Mouse (Mus musculus): ENCODE data around the gene Myo10. TPM values are rescaled to one million over a fixed set of nuclear protein-coding genes. Genes with fewer than 3 reads are reported as not detected.

Gene Myo10
- polyA plus RNA-seq, 1 experiment from 2014 or later: 35.0 TPM

GRCm38 (mm10) chr15:25637727-25638126, 15.4 kb downstream of the Myo10 start:
- no peak overlapping the region for H3K9ac ChIP-seq
- no peak overlapping the region for H3K4me3 ChIP-seq
- H3K36me3 ChIP-seq: no peaks in the 10 kb centered on the region
- 75% methylated on average over 9 of the region's 9 CpGs for WGBS
- no peak overlapping the region for H3K4me2 ChIP-seq (replicated peaks)
- no peaks in the 10 kb centered on the region for H3K9me3 ChIP-seq
- H3K4me1 ChIP-seq: peaks cover 6% of the 10 kb centered on the region; the same call in 1 of the 2 replicates
- no peak for ATAC-seq (ENCODE audit: low FRiP score, low read depth)
- H3K27me3 ChIP-seq (replicated peaks): no peaks in the 10 kb centered on the region
- no peak overlapping the region for H3K27ac ChIP-seq

GRCm38 (mm10) chr15:25639217-25639616, 16.9 kb downstream of the Myo10 start:
- Histone ChIP-seq H3K4me1 (peaks cover 6% of the 10 kb centered on the region; the same call in 1 of the 2 replicates), H3K27ac (no peak overlapping the region), H3K9ac (no peak overlapping the region), H3K4me2 (replicated peaks) (no peak overlapping the region), H3K36me3 (no peaks in the 10 kb centered on the region), H3K9me3 (no peaks in the 10 kb centered on the region), H3K27me3 (replicated peaks) (no peaks in the 10 kb centered on the region), H3K4me3 (no peak overlapping the region)
- 87% methylated on average over 5 of the region's 5 CpGs for WGBS
- ATAC-seq (ENCODE audit: low FRiP score, low read depth): no peak

GRCm38 (mm10) chr15:25640840-25641752, 18.8 kb downstream of the Myo10 start:
- no peak overlapping the region for H3K9ac ChIP-seq
- H3K4me2 ChIP-seq (replicated peaks): no peak overlapping the region
- WGBS: 87% methylated on average over 12 of the region's 12 CpGs
- no peak overlapping the region for H3K4me3 ChIP-seq
- no peaks in the 10 kb centered on the region for H3K27me3 ChIP-seq (replicated peaks)
- H3K4me1 ChIP-seq: peaks cover 6% of the 10 kb centered on the region; the same call in 1 of the 2 replicates
- no peak overlapping the region for H3K27ac ChIP-seq
- ATAC-seq (ENCODE audit: low FRiP score, low read depth): no peak
- no peaks in the 10 kb centered on the region for H3K9me3 ChIP-seq
- no peaks in the 10 kb centered on the region for H3K36me3 ChIP-seq

- ATAC-seq (ENCODE audit: low FRiP score, low read depth): peak; percentile 66; the same call in 1 of the 2 replicates
- Histone ChIP-seq H3K4me1 (peaks cover 6% of the 10 kb centered on the region; the same call in 1 of the 2 replicates), H3K4me2 (replicated peaks) (no peak overlapping the region), H3K4me3 (no peak overlapping the region), H3K9me3 (no peaks in the 10 kb centered on the region), H3K36me3 (no peaks in the 10 kb centered on the region), H3K9ac (no peak overlapping the region), H3K27ac (no peak overlapping the region), H3K27me3 (replicated peaks) (no peaks in the 10 kb centered on the region)
- 51% methylated on average over 9 of the region's 9 CpGs for WGBS
Measured at GRCm38 (mm10) chr15:25642214-25643058, 20.1 kb downstream of the Myo10 start.

- no peaks in the 10 kb centered on the region for H3K9me3 ChIP-seq
- H3K9ac ChIP-seq: no peak overlapping the region
- H3K27me3 ChIP-seq (replicated peaks): no peaks in the 10 kb centered on the region
- no peak overlapping the region for H3K4me3 ChIP-seq
- 91% methylated on average over 4 of the region's 4 CpGs for WGBS
- no peaks in the 10 kb centered on the region for H3K36me3 ChIP-seq
- no peak overlapping the region for H3K4me2 ChIP-seq (replicated peaks)
- no peak for ATAC-seq (ENCODE audit: low FRiP score, low read depth)
- H3K27ac ChIP-seq: no peak overlapping the region
- peaks cover 6% of the 10 kb centered on the region; the same call in 1 of the 2 replicates for H3K4me1 ChIP-seq
Measured at GRCm38 (mm10) chr15:25645862-25646261, 23.5 kb downstream of the Myo10 start.

- Histone ChIP-seq H3K27ac (no peak overlapping the region), H3K4me3 (no peak overlapping the region), H3K27me3 (replicated peaks) (no peaks in the 10 kb centered on the region), H3K4me2 (replicated peaks) (no peak overlapping the region), H3K9ac (no peak overlapping the region), H3K9me3 (no peaks in the 10 kb centered on the region), H3K4me1 (no peaks in the 10 kb centered on the region), H3K36me3 (no peaks in the 10 kb centered on the region)
- WGBS: 77% methylated on average over 2 of the region's 2 CpGs
- ATAC-seq (ENCODE audit: low FRiP score, low read depth): no peak
Measured at GRCm38 (mm10) chr15:25648287-25648686, 26.0 kb downstream of the Myo10 start.

- Histone ChIP-seq H3K4me2 (replicated peaks) (no peak overlapping the region), H3K27ac (no peak overlapping the region), H3K9me3 (no peaks in the 10 kb centered on the region), H3K27me3 (replicated peaks) (no peaks in the 10 kb centered on the region), H3K4me3 (no peak overlapping the region), H3K9ac (no peak overlapping the region), H3K36me3 (no peaks in the 10 kb centered on the region), H3K4me1 (no peaks in the 10 kb centered on the region)
- no peak for ATAC-seq (ENCODE audit: low FRiP score, low read depth)
- 75% methylated on average over 5 of the region's 5 CpGs for WGBS
Measured at GRCm38 (mm10) chr15:25650371-25650770, 28.0 kb downstream of the Myo10 start.

GRCm38 (mm10) chr15:25651820-25652219, 29.5 kb downstream of the Myo10 start:
- H3K9me3 ChIP-seq: no peaks in the 10 kb centered on the region
- H3K27ac ChIP-seq: no peak overlapping the region
- H3K4me2 ChIP-seq (replicated peaks): no peak overlapping the region
- no peaks in the 10 kb centered on the region for H3K36me3 ChIP-seq
- no peak overlapping the region for H3K4me3 ChIP-seq
- H3K9ac ChIP-seq: no peak overlapping the region
- no peak for ATAC-seq (ENCODE audit: low FRiP score, low read depth)
- H3K4me1 ChIP-seq: no peaks in the 10 kb centered on the region
- WGBS: 52% methylated on average over 7 of the region's 7 CpGs
- no peaks in the 10 kb centered on the region for H3K27me3 ChIP-seq (replicated peaks)

- Histone ChIP-seq H3K27ac (no peak overlapping the region), H3K9me3 (no peaks in the 10 kb centered on the region), H3K9ac (no peak overlapping the region), H3K36me3 (no peaks in the 10 kb centered on the region), H3K4me1 (no peaks in the 10 kb centered on the region), H3K4me2 (replicated peaks) (no peak overlapping the region), H3K4me3 (no peak overlapping the region), H3K27me3 (replicated peaks) (no peaks in the 10 kb centered on the region)
- no peak for ATAC-seq (ENCODE audit: low FRiP score, low read depth)
- WGBS: 52% methylated on average over 5 of the region's 5 CpGs
Measured at GRCm38 (mm10) chr15:25652368-25652767, 30.0 kb downstream of the Myo10 start.

- no peak for ATAC-seq (ENCODE audit: low FRiP score, low read depth)
- no peaks in the 10 kb centered on the region for H3K36me3 ChIP-seq
- no peak overlapping the region for H3K27ac ChIP-seq
- WGBS: 80% methylated on average over 6 of the region's 6 CpGs
- H3K4me1 ChIP-seq: no peaks in the 10 kb centered on the region
- H3K9me3 ChIP-seq: no peaks in the 10 kb centered on the region
- H3K9ac ChIP-seq: no peak overlapping the region
- no peak overlapping the region for H3K4me2 ChIP-seq (replicated peaks)
- no peaks in the 10 kb centered on the region for H3K27me3 ChIP-seq (replicated peaks)
- H3K4me3 ChIP-seq: no peak overlapping the region
Measured at GRCm38 (mm10) chr15:25652933-25653332, 30.6 kb downstream of the Myo10 start.

GRCm38 (mm10) chr15:25653680-25654079, 31.4 kb downstream of the Myo10 start:
- no peaks in the 10 kb centered on the region for H3K36me3 ChIP-seq
- 40% methylated on average over 5 of the region's 5 CpGs for WGBS
- H3K27ac ChIP-seq: no peak overlapping the region
- H3K4me1 ChIP-seq: no peaks in the 10 kb centered on the region
- no peaks in the 10 kb centered on the region for H3K9me3 ChIP-seq
- no peak overlapping the region for H3K9ac ChIP-seq
- no peak for ATAC-seq (ENCODE audit: low FRiP score, low read depth)
- H3K27me3 ChIP-seq (replicated peaks): no peaks in the 10 kb centered on the region
- H3K4me2 ChIP-seq (replicated peaks): no peak overlapping the region
- H3K4me3 ChIP-seq: no peak overlapping the region

GRCm38 (mm10) chr15:25662833-25663519, 40.7 kb downstream of the Myo10 start:
- no peaks in the 10 kb centered on the region for H3K9me3 ChIP-seq
- no peak overlapping the region for H3K9ac ChIP-seq
- no peaks in the 10 kb centered on the region for H3K4me1 ChIP-seq
- no peak for ATAC-seq (ENCODE audit: low FRiP score, low read depth)
- H3K27me3 ChIP-seq (replicated peaks): no peaks in the 10 kb centered on the region
- H3K4me3 ChIP-seq: no peak overlapping the region
- no peak overlapping the region for H3K4me2 ChIP-seq (replicated peaks)
- 44% methylated on average over 8 of the region's 8 CpGs for WGBS
- no peak overlapping the region for H3K27ac ChIP-seq
- H3K36me3 ChIP-seq: no peaks in the 10 kb centered on the region
